Mouse (Mus musculus) lung, adult 2 months (tissue): ENCODE data around the gene Mptx2.

Experiments
- CTCF ChIP-seq: fragments of 200-500 bp; IDR thresholded peaks from 2 replicates; pipeline ENCODE4 v1.5.1; 2011; ENCODE audit warnings: mild to moderate bottlenecking, low read length, control low read depth; ENCODE audit not compliant: insufficient read depth
- POLR2A ChIP-seq: fragments of 200-500 bp; IDR thresholded peaks from 2 replicates; pipeline ENCODE4 v1.6.1; 2011; ENCODE audit warnings: low read depth, mild to moderate bottlenecking, control low read depth, low read length, borderline replicate concordance; ENCODE audit errors: extremely low read depth

GRCm38 (mm10) chr1:173321593-173322248 lies 44.1 kb upstream of the Mptx2 start:
- TF ChIP-seq POLR2A: no peak
- no peak for TF ChIP-seq CTCF
